Mouse (Mus musculus): Measurements from ENCODE around the gene Slc25a51. TPM values are rescaled to one million over a fixed set of nuclear protein-coding genes. Genes with fewer than 3 reads are reported as not detected.

Slc25a51 gene
- polyA plus RNA-seq, 1 experiment, result 39.9 TPM

GRCm38 (mm10) chr4:45437010-45437409 is 28.4 kb upstream of the Slc25a51 start:
- H3K27me3 ChIP-seq (ENCODE audit: control insufficient read depth, insufficient read depth, insufficient read length), result no peaks in the 10 kb centered on the region
- no peak overlapping the region for H3ac ChIP-seq (ENCODE audit: control insufficient read depth, insufficient read length)
- no peaks in the 10 kb centered on the region for H3K79me2 ChIP-seq (ENCODE audit: control insufficient read depth, insufficient read depth)
- no peak overlapping the region for H3K4me3 ChIP-seq
- H3K4me2 ChIP-seq (ENCODE audit: low read depth), result no peak overlapping the region
- peaks cover 6% of the 10 kb centered on the region for H3K36me3 ChIP-seq (ENCODE audit: control insufficient read depth, insufficient read depth)
- TF ChIP-seq MYOD1 (IDR thresholded peaks at IDR 0.05; ENCODE audit: control insufficient read depth in 1 of 3, insufficient read length in 2 of 3, low read depth in 2 of 3) (no peak), USF1 (IDR thresholded peaks at IDR 0.05; ENCODE audit: low read depth) (peak; percentile 19), TCF12 (IDR thresholded peaks at IDR 0.05; ENCODE audit: insufficient read depth, poor library complexity, severe bottlenecking) (no peak), POLR2AphosphoS2 (IDR thresholded peaks at IDR 0.05; ENCODE audit: insufficient read length, low read depth) (no peak), TCF3 (IDR thresholded peaks at IDR 0.05; ENCODE audit: insufficient read length, low read depth) (no peak)

GRCm38 (mm10) chr4:45436383-45436913 is 27.9 kb upstream of the Slc25a51 start:
- Histone ChIP-seq H3K27me3 (ENCODE audit: control insufficient read depth, insufficient read depth, insufficient read length) (no peaks in the 10 kb centered on the region), H3K79me2 (ENCODE audit: control insufficient read depth, insufficient read depth) (no peaks in the 10 kb centered on the region), H3K4me2 (ENCODE audit: low read depth) (peak overlapping the region; percentile 24), H3K36me3 (ENCODE audit: control insufficient read depth, insufficient read depth) (peaks cover 6% of the 10 kb centered on the region), H3K4me3 (no peak overlapping the region), H3ac (ENCODE audit: control insufficient read depth, insufficient read length) (no peak overlapping the region)
- TF ChIP-seq MYOG (IDR thresholded peaks at IDR 0.05; ENCODE audit: control insufficient read depth in 1 of 3, insufficient read depth in 1 of 3, insufficient read length in 2 of 3, low read depth in 2 of 3) (peak in 1 of 3 experiments; percentile 48), USF1 (IDR thresholded peaks at IDR 0.05; ENCODE audit: low read depth) (no peak), TCF12 (IDR thresholded peaks at IDR 0.05; ENCODE audit: insufficient read depth, poor library complexity, severe bottlenecking) (peak; percentile 4), MAX (IDR thresholded peaks at IDR 0.05; ENCODE audit: low read depth) (no peak), MYOD1 (IDR thresholded peaks at IDR 0.05; ENCODE audit: control insufficient read depth in 1 of 3, insufficient read length in 2 of 3, low read depth in 2 of 3) (peak in 2 of 3 experiments; percentile 93 to 96), POLR2AphosphoS2 (IDR thresholded peaks at IDR 0.05; ENCODE audit: insufficient read length, low read depth) (no peak), E2F4 (IDR thresholded peaks at IDR 0.05; ENCODE audit: insufficient read depth) (no peak), TCF3 (IDR thresholded peaks at IDR 0.05; ENCODE audit: insufficient read length, low read depth) (no peak)

- no peaks in the 10 kb centered on the region for H3K27me3 ChIP-seq (ENCODE audit: control insufficient read depth, insufficient read depth, insufficient read length)
- no peak overlapping the region for H3K4me3 ChIP-seq
- TF ChIP-seq MYOG (IDR thresholded peaks at IDR 0.05; ENCODE audit: control insufficient read depth in 1 of 3, insufficient read depth in 1 of 3, insufficient read length in 2 of 3, low read depth in 2 of 3) (peak in 1 of 3 experiments; percentile 9), MYOD1 (IDR thresholded peaks at IDR 0.05; ENCODE audit: control insufficient read depth in 1 of 3, insufficient read length in 2 of 3, low read depth in 2 of 3) (peak in 2 of 3 experiments; percentile 17 to 42), E2F4 (IDR thresholded peaks at IDR 0.05; ENCODE audit: insufficient read depth) (no peak), SRF (IDR thresholded peaks at IDR 0.05; ENCODE audit: control insufficient read depth, insufficient read length, low read depth) (no peak), CEBPB (IDR thresholded peaks at IDR 0.05; ENCODE audit: insufficient read depth, poor library complexity, severe bottlenecking) (no peak), TCF12 (IDR thresholded peaks at IDR 0.05; ENCODE audit: insufficient read depth, poor library complexity, severe bottlenecking) (no peak)
- H3K4me2 ChIP-seq (ENCODE audit: low read depth), result no peak overlapping the region
- H3K79me2 ChIP-seq (ENCODE audit: control insufficient read depth, insufficient read depth), result no peaks in the 10 kb centered on the region
- no peak overlapping the region for H3ac ChIP-seq (ENCODE audit: control insufficient read depth, insufficient read length)
- H3K36me3 ChIP-seq (ENCODE audit: control insufficient read depth, insufficient read depth), result peaks cover 6% of the 10 kb centered on the region
Measured at GRCm38 (mm10) chr4:45435899-45436298, 27.3 kb upstream of the Slc25a51 start.

- H3K36me3 ChIP-seq (ENCODE audit: control insufficient read depth, insufficient read depth), result peaks cover 6% of the 10 kb centered on the region
- no peak overlapping the region for H3K4me2 ChIP-seq (ENCODE audit: low read depth)
Measured at GRCm38 (mm10) chr4:45434681-45435080, 26.1 kb upstream of the Slc25a51 start.

GRCm38 (mm10) chr4:45434071-45434470 is 25.5 kb upstream of the Slc25a51 start:
- peaks cover 7% of the 10 kb centered on the region for H3K36me3 ChIP-seq (ENCODE audit: control insufficient read depth, insufficient read depth)
- no peak overlapping the region for H3ac ChIP-seq (ENCODE audit: control insufficient read depth, insufficient read length)
- TF ChIP-seq MAX (IDR thresholded peaks at IDR 0.05; ENCODE audit: low read depth), result no peak
- TF ChIP-seq TCF12 (IDR thresholded peaks at IDR 0.05; ENCODE audit: insufficient read depth, poor library complexity, severe bottlenecking), result no peak
- no peak for TF ChIP-seq CEBPB (IDR thresholded peaks at IDR 0.05; ENCODE audit: insufficient read depth, poor library complexity, severe bottlenecking)
- TF ChIP-seq USF1 (IDR thresholded peaks at IDR 0.05; ENCODE audit: low read depth), result no peak
- TF ChIP-seq REST (IDR thresholded peaks at IDR 0.05; ENCODE audit: insufficient read depth, insufficient read length), result no peak
- TF ChIP-seq POLR2A (IDR thresholded peaks at IDR 0.05; ENCODE audit: insufficient read length, low read depth), result no peak
- TF ChIP-seq TCF3 (IDR thresholded peaks at IDR 0.05; ENCODE audit: insufficient read length, low read depth), result no peak
- no peak for TF ChIP-seq MYOD1 (IDR thresholded peaks at IDR 0.05; ENCODE audit: control insufficient read depth in 1 of 3, insufficient read length in 2 of 3, low read depth in 2 of 3)

More at GRCm38 (mm10) chr4:45434681-45435080, 26.1 kb upstream of the Slc25a51 start:
- no peaks in the 10 kb centered on the region for H3K27me3 ChIP-seq (ENCODE audit: control insufficient read depth, insufficient read depth, insufficient read length)
- H3K4me3 ChIP-seq, result no peak overlapping the region
- no peak for TF ChIP-seq TCF3 (IDR thresholded peaks at IDR 0.05; ENCODE audit: insufficient read length, low read depth)
- no peak for TF ChIP-seq SRF (IDR thresholded peaks at IDR 0.05; ENCODE audit: control insufficient read depth, insufficient read length, low read depth)
- TF ChIP-seq MYOG (IDR thresholded peaks at IDR 0.05; ENCODE audit: control insufficient read depth in 1 of 3, insufficient read depth in 1 of 3, insufficient read length in 2 of 3, low read depth in 2 of 3), result peak in 1 of 3 experiments; percentile 45
- H3K79me2 ChIP-seq (ENCODE audit: control insufficient read depth, insufficient read depth), result no peaks in the 10 kb centered on the region
- no peak overlapping the region for H3ac ChIP-seq (ENCODE audit: control insufficient read depth, insufficient read length)

More at GRCm38 (mm10) chr4:45434071-45434470, 25.5 kb upstream of the Slc25a51 start:
- Histone ChIP-seq H3K4me2 (ENCODE audit: low read depth) (no peak overlapping the region), H3K79me2 (ENCODE audit: control insufficient read depth, insufficient read depth) (no peaks in the 10 kb centered on the region), H3K27me3 (ENCODE audit: control insufficient read depth, insufficient read depth, insufficient read length) (no peaks in the 10 kb centered on the region), H3K4me3 (no peak overlapping the region)
